Mouse (Mus musculus) right cerebral cortex, postnatal 4 days (tissue): ENCODE measurements around the gene Gsdma.

Experiments used
- DNase-seq: peaks from one replicate; pipeline ENCODE4 v3.0.0-alpha.2; 2022

The Gsdma gene

DNA sequence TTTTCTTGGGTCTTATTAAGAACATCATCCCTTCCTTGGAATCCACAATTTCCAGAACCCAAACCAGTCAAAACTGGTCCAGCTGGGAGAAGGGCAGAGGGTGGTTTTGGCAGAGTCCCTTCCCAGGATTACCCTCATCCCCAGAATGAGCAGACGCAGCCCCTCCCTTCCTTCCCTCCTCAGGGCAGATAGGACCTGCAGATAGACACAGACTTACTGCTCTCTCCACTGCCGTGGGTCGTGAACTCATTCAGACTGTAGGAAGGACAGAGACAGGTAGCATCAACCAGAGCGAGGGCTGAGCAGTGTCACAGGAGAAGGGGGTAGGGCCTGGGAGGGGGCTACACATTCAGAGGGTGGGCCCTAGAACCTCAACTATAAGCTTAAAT, 46.9 kb downstream of the Gsdma start:
- DNase-seq: no peak

DNA sequence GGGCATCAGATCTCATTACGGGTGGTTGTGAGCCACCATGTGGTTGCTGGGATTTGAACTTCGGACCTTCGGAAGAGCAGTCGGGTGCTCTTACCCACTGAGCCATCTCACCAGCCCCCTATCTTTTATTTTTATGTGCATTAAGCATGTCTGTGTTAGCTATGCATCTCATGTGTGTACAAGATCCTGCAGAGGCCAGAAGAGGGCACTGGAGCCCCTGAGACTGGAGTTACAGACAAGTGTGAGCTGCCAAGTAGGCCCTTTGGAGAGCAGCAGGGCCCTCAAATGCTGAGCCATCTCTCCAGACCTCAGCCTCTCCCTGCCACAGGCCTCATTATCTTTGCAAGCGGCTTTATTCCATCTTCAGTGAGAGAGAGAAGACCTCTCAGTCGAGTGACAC, 47.9 kb downstream of the Gsdma start:
- DNase-seq: peak; percentile 38

DNA sequence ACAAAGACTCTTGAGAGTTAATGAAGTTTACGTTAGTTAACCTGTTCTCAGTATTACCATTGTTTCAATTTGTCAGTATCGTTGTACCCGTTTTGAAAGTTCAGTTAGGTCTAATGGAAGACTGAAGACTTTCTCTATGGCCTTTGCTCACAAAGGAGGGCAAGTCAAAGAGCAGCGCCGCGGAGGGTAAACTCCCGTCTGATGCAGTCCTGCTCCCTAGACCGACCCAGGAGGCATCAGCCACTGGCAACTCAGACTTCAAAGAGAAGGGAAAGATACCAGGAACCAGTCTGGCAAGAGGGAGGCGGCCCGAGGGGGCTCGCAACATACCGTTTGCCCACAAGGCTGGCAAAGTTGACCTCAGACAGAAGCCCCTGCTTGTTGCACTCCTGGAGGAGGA, 49.6 kb downstream of the Gsdma start:
- no peak for DNase-seq

DNA sequence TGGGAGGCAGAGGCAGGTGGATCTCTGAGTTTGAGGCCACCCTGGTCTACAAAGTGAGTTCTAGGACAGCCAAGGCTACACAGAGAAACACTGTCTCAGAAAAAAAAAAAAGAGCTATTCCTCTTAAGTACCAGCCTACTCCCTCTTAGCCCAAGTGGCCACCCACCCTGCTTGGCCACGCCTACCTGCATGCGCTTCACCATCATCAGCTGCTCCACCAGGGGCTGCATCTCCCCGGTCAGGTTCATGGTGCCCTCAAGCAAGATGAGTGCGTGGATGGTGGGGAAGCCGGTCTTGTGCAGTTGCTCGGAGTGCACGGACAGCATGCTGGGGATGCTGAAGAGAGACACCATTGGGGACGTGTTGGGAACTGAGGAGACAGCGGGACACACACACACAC, 51.8 kb downstream of the Gsdma start:
- DNase-seq: no peak

DNA sequence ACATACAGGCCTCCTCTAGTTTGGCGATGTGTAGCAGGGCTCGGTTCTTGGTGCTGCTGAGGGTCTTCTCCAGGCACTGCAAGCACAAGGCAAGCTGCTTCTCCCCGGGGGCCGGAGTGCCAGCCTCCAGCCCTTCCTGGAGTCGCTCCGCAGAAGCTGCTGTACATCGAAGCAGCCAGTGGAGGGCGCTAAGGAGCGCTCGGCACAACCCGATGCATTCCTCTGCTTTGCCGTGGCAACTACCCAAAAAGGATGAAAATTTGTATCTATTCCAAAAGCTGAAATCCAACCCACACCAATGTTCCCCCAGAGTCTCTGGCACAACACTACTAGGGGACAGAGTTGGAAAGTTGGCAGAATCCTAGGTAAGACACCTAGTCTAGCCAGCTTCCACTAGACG, 53.8 kb downstream of the Gsdma start:
- peak; percentile 83 for DNase-seq

DNA sequence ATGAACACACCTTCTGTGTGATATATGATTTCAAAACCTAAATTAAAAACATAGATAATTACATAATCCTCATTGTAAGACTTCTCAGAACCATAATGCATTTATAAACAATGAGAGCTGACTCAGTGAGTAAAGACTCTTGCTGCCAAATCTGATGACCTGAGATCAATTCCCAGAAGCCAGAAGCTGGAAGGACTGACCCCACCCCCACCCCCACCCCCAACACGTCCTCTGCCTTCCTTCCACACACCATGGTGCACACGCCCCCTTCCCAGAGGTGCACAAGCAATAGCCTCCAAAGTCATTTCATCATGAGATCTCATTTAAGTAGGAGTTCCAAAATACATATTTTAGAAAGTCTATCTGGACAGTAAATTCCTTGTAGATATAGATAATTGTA, 56.6 kb downstream of the Gsdma start:
- no peak for DNase-seq

DNA sequence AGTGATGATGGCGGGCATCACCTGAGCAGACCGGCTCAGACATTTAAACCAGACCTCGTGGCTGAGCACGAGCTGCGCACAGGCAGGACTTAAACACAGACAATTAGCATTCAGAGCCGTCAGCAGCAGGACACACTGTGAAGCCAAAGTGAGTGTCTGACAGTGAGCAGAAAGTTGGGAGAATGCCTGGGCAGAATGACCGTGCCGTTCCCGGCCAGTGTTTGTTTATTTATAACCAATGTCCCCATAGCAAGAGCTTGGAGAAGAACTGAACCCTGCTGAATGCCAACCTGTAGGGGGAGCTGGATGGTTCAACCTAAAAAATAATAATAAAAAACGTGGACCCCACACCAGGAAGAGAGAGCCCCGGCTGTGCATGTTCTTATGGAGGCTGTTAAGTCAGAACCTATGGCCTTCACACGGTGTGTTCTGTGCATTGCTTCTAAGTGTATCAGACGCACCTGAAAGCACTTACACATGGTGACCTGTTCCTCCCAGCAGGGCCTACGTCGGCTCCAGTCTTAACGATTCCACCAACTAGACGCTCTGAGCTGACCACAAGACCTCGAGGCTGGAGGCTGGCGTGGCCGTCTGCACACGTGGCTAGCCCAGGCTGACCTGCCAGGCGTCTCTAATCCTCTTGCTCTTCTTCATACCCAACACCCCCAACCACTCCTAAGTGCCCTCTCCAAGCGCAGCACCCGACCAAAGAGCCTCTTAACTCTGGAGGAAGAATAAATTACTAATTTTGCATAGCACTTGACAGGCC, 57.5 kb downstream of the Gsdma start:
- DNase-seq: no peak

DNA sequence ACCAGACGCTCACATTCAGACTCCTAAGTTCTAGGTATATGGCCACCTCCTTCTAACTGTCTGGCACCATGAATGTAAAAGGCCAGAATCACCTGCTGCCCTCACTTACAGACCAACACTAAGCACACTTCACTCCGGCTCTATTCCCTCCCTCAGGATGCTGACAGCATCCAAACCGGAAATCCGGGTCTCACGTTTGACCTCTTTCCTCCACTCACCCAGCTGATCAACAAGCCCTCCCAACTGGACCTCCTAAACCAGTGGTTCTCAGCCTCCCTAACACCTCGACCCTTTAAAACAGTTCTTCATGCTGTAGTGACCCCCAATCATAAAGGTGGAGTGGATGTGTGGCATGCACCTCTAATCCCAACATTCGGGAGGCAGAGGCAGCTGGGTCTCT, 58.9 kb downstream of the Gsdma start:
- DNase-seq: no peak

DNA sequence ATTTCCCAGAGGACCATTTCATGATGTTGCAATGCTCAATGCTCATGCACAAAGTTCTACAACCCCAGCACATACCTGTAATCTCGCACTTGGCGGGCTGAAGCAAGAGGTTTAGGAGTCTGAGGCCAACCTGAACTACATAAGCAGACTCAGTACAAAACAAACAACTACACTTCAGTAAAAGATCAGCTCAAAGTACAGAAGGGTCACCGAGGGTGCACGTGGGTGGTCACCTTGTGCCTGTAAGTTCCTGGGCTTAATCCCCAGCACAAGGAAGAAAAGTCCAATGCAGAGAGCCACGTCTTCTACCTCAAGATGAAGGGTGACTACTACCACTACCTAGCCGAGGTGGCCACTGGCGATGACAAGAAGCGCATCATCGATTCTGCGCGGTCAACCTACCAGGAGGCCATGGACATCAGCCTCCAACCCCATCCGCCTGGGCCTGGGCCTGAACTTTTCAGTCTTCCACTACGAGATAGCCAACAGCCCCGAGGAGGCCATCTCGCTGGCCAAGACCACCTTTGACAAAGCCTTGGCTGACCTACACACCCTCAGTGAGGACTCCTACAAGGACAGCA, 61.9 kb downstream of the Gsdma start:
- DNase-seq: no peak
